Mouse (Mus musculus): ENCODE results near the gene Cabp1.

GRCm38 (mm10) chr5:115193669-115194625, at the start of gene Cabp1:
- TF ChIP-seq CTCF (IDR thresholded peaks at IDR 0.05) (peak; percentile 52), EP300 (IDR thresholded peaks at IDR 0.05) (no peak)
